Mouse (Mus musculus) midbrain, embryonic 16.5 days (tissue): ENCODE measurements at regions not wholly inside any gene's neighbourhood (a gene's known extent, or its start where the extent isn't known, plus 50 kb on each side); places are given as distances from the start of the nearest gene placed in this dataset.

Experiments used
- ATAC-seq: fragments of 200-750 bp; cut with Nextera tagmentation; 2 replicates; pipeline ENCODE4 v1.8.0; 2017; ENCODE audit warnings: moderate TSS enrichment
- H3K27ac ChIP-seq: fragments of 300-500 bp; sonication (generic); 2 replicates; pipeline ENCODE4 v1.5.1; 2014; ENCODE audit warnings: mild to moderate bottlenecking, low read length, mixed read lengths
- H3K27me3 ChIP-seq: fragments of 300-500 bp; sonication (generic); 2 replicates; pipeline ENCODE4 v1.6.1; 2014; ENCODE audit warnings: low read depth, low read length, mixed read lengths; ENCODE audit not compliant: control insufficient read depth, insufficient read depth
- H3K36me3 ChIP-seq: fragments of 300-500 bp; sonication (generic); 2 replicates; pipeline ENCODE4 v1.6.1; 2014; ENCODE audit warnings: mild to moderate bottlenecking, low read length, moderate library complexity, mixed read lengths; ENCODE audit not compliant: control insufficient read depth, insufficient read depth
- H3K4me1 ChIP-seq: fragments of 300-500 bp; sonication (generic); 2 replicates; pipeline ENCODE4 v1.6.1; 2014; ENCODE audit warnings: mild to moderate bottlenecking, low read length, mixed read lengths; ENCODE audit not compliant: control insufficient read depth, insufficient read depth
- H3K4me2 ChIP-seq: fragments of 300-500 bp; sonication (generic); 2 replicates; pipeline ENCODE4 v1.6.1; 2014; ENCODE audit warnings: mild to moderate bottlenecking, low read length, mixed read lengths
- H3K4me3 ChIP-seq: fragments of 300-500 bp; sonication (generic); 2 replicates; pipeline ENCODE4 v1.5.1; 2014; ENCODE audit warnings: low read depth, mild to moderate bottlenecking, low read length, moderate library complexity, mixed read lengths
- H3K9ac ChIP-seq: fragments of 300-500 bp; sonication (generic); 2 replicates; pipeline ENCODE4 v1.6.1; 2014; ENCODE audit warnings: low read depth, low read length, mixed read lengths
- H3K9me3 ChIP-seq: fragments of 300-500 bp; sonication (generic); replicated peaks from 2 replicates; pipeline ENCODE4 v1.6.1; 2014; ENCODE audit warnings: mild to moderate bottlenecking, low read length, mixed read lengths; ENCODE audit not compliant: control insufficient read depth, poor library complexity, severe bottlenecking
- WGBS: fragments of 180-500 bp; shearing (Covaris S2); extraction: QIAGEN DNeasy Blood & Tissue Kit; methylation state at CpG from one replicate; pipeline ENCODE4 v1.1.7; 2014; 5-methylcytosine and 5-hydroxymethylcytosine counted together

- no peak overlapping the region for H3K4me3 ChIP-seq
- H3K9ac ChIP-seq = no peak overlapping the region
- H3K4me1 ChIP-seq = no peaks in the 10 kb centered on the region
- H3K9me3 ChIP-seq = no peaks in the 10 kb centered on the region
- 91% methylated on average over 2 of the region's 2 CpGs for WGBS
- H3K27me3 ChIP-seq = no peaks in the 10 kb centered on the region
- ATAC-seq = no peak
- no peak overlapping the region for H3K27ac ChIP-seq
- H3K36me3 ChIP-seq = no peaks in the 10 kb centered on the region
- H3K4me2 ChIP-seq = no peak overlapping the region
Observed at GRCm38 (mm10) chr9:33238190-33238589, 602.2 kb downstream of the Ets1 start.

- Histone ChIP-seq H3K9me3 (no peaks in the 10 kb centered on the region), H3K4me3 (no peak overlapping the region), H3K36me3 (no peaks in the 10 kb centered on the region), H3K9ac (no peak overlapping the region), H3K27ac (no peak overlapping the region), H3K4me2 (no peak overlapping the region), H3K4me1 (no peaks in the 10 kb centered on the region), H3K27me3 (no peaks in the 10 kb centered on the region)
- no peak for ATAC-seq
- 91% methylated on average over 2 of the region's 2 CpGs for WGBS
Observed at GRCm38 (mm10) chr9:33238846-33239245, 602.8 kb downstream of the Ets1 start.

- Histone ChIP-seq H3K27me3 (no peaks in the 10 kb centered on the region; the same call in 1 of the 2 replicates), H3K4me1 (no peaks in the 10 kb centered on the region), H3K27ac (no peak overlapping the region), H3K4me3 (no peak overlapping the region), H3K9me3 (no peaks in the 10 kb centered on the region), H3K36me3 (no peaks in the 10 kb centered on the region), H3K4me2 (no peak overlapping the region), H3K9ac (no peak overlapping the region)
- WGBS = 46% methylated on average over 1 of the region's 1 CpGs
- ATAC-seq = no peak
Observed at GRCm38 (mm10) chr9:33240506-33240905, 604.5 kb downstream of the Ets1 start.

GRCm38 (mm10) chr9:33240914-33241635 lies 605.1 kb downstream of the Ets1 start:
- WGBS = 80% methylated on average over 3 of the region's 3 CpGs
- no peak overlapping the region for H3K4me2 ChIP-seq
- H3K27ac ChIP-seq = no peak overlapping the region
- no peak overlapping the region for H3K9ac ChIP-seq
- H3K4me1 ChIP-seq = no peaks in the 10 kb centered on the region
- H3K27me3 ChIP-seq = no peaks in the 10 kb centered on the region; the same call in 1 of the 2 replicates
- no peaks in the 10 kb centered on the region for H3K36me3 ChIP-seq
- no peak for ATAC-seq
- H3K4me3 ChIP-seq = no peak overlapping the region
- no peaks in the 10 kb centered on the region for H3K9me3 ChIP-seq

- 35% methylated on average over 2 of the region's 2 CpGs for WGBS
- ATAC-seq = no peak
- Histone ChIP-seq H3K4me3 (no peak overlapping the region), H3K36me3 (no peaks in the 10 kb centered on the region), H3K4me1 (no peaks in the 10 kb centered on the region), H3K9ac (no peak overlapping the region), H3K4me2 (no peak overlapping the region), H3K27ac (no peak overlapping the region), H3K27me3 (no peaks in the 10 kb centered on the region; the same call in 1 of the 2 replicates), H3K9me3 (0 out of 2 replicates have a peak, but pooled peaks cover 3% of the 10 kb centered on the region)
Observed at GRCm38 (mm10) chr9:33246932-33247331, 610.9 kb downstream of the Ets1 start.

- 22% methylated on average over 6 of the region's 6 CpGs for WGBS
- peaks cover 4% of the 10 kb centered on the region for H3K4me1 ChIP-seq
Observed at GRCm38 (mm10) chr9:33258241-33258640, 622.2 kb downstream of the Ets1 start.

GRCm38 (mm10) chr9:33260171-33260570 lies 624.1 kb downstream of the Ets1 start:
- no peak overlapping the region for H3K27ac ChIP-seq
- no peaks in the 10 kb centered on the region for H3K27me3 ChIP-seq
- peak; percentile 75; the same call in 1 of the 2 replicates for ATAC-seq
- H3K9me3 ChIP-seq = no peaks in the 10 kb centered on the region
- H3K4me2 ChIP-seq = no peak overlapping the region
- peaks cover 4% of the 10 kb centered on the region for H3K4me1 ChIP-seq
- 25% methylated on average over 4 of the region's 4 CpGs for WGBS
- no peaks in the 10 kb centered on the region for H3K36me3 ChIP-seq
- no peak overlapping the region for H3K4me3 ChIP-seq
- no peak overlapping the region for H3K9ac ChIP-seq

More at GRCm38 (mm10) chr9:33258241-33258640, 622.2 kb downstream of the Ets1 start:
- Histone ChIP-seq H3K9ac (no peak overlapping the region), H3K27ac (no peak overlapping the region), H3K4me2 (no peak overlapping the region), H3K9me3 (no peaks in the 10 kb centered on the region), H3K4me3 (no peak overlapping the region), H3K36me3 (no peaks in the 10 kb centered on the region), H3K27me3 (no peaks in the 10 kb centered on the region)
- no peak for ATAC-seq

- Histone ChIP-seq H3K27ac (no peak overlapping the region), H3K9ac (no peak overlapping the region), H3K4me3 (no peak overlapping the region), H3K27me3 (no peaks in the 10 kb centered on the region), H3K4me1 (no peaks in the 10 kb centered on the region), H3K36me3 (no peaks in the 10 kb centered on the region), H3K4me2 (no peak overlapping the region), H3K9me3 (no peaks in the 10 kb centered on the region)
- 80% methylated on average over 5 of the region's 5 CpGs for WGBS
- ATAC-seq = no peak
Observed at GRCm38 (mm10) chr9:33289381-33289780, 653.4 kb downstream of the Ets1 start.

GRCm38 (mm10) chr9:33292116-33292515 lies 656.1 kb downstream of the Ets1 start:
- Histone ChIP-seq H3K36me3 (no peaks in the 10 kb centered on the region), H3K4me3 (no peak overlapping the region), H3K27me3 (no peaks in the 10 kb centered on the region), H3K4me1 (no peaks in the 10 kb centered on the region), H3K9me3 (no peaks in the 10 kb centered on the region), H3K9ac (no peak overlapping the region), H3K4me2 (no peak overlapping the region), H3K27ac (no peak overlapping the region)
- no peak for ATAC-seq
